Mouse (Mus musculus): ENCODE data around the gene Samd7. TPM values are rescaled to one million over a fixed set of nuclear protein-coding genes. Genes with fewer than 3 reads are reported as not detected.

The Samd7 gene
- polyA plus RNA-seq, 1 experiment from 2014 or later: not detected

GRCm38 (mm10) chr3:30723179-30723578 is 22.9 kb upstream of the Samd7 start:
- Histone ChIP-seq H3K4me1 (replicated peaks) (peaks cover 3% of the 10 kb centered on the region), H3K4me3 (no peak overlapping the region), H3K27me3 (no peaks in the 10 kb centered on the region), H3K4me2 (no peak overlapping the region), H3K27ac (no peak overlapping the region), H3K9ac (no peak overlapping the region), H3K36me3 (no peaks in the 10 kb centered on the region), H3K9me3 (replicated peaks) (no peaks in the 10 kb centered on the region)
- 19% methylated on average over 5 of the region's 5 CpGs for WGBS
- ATAC-seq (replicated peaks; ENCODE audit: insufficient number of reproducible peaks, insufficient read depth, low FRiP score, low read depth): no peak

GRCm38 (mm10) chr3:30724105-30724824 is 21.8 kb upstream of the Samd7 start:
- H3K27ac ChIP-seq: no peak overlapping the region
- ATAC-seq (replicated peaks; ENCODE audit: insufficient number of reproducible peaks, insufficient read depth, low FRiP score, low read depth): no peak
- WGBS: 57% methylated on average over 10 of the region's 10 CpGs
- H3K27me3 ChIP-seq: no peaks in the 10 kb centered on the region
- no peaks in the 10 kb centered on the region for H3K36me3 ChIP-seq
- no peak overlapping the region for H3K4me2 ChIP-seq
- no peak overlapping the region for H3K4me3 ChIP-seq
- H3K4me1 ChIP-seq (replicated peaks): peaks cover 3% of the 10 kb centered on the region
- no peak overlapping the region for H3K9ac ChIP-seq
- H3K9me3 ChIP-seq (replicated peaks): no peaks in the 10 kb centered on the region

- 63% methylated on average over 10 of the region's 10 CpGs for WGBS
- H3K27ac ChIP-seq: no peak overlapping the region
- no peak overlapping the region for H3K4me3 ChIP-seq
- H3K36me3 ChIP-seq: no peaks in the 10 kb centered on the region
- peaks cover 3% of the 10 kb centered on the region for H3K4me1 ChIP-seq (replicated peaks)
- H3K9me3 ChIP-seq (replicated peaks): no peaks in the 10 kb centered on the region
- no peak overlapping the region for H3K4me2 ChIP-seq
- no peak for ATAC-seq (replicated peaks; ENCODE audit: insufficient number of reproducible peaks, insufficient read depth, low FRiP score, low read depth)
- H3K27me3 ChIP-seq: no peaks in the 10 kb centered on the region
- no peak overlapping the region for H3K9ac ChIP-seq
These were observed 21.1 kb upstream of the Samd7 start for GRCm38 (mm10) chr3:30724848-30725465.

GRCm38 (mm10) chr3:30725514-30725913 is 20.6 kb upstream of the Samd7 start:
- Histone ChIP-seq H3K36me3 (no peaks in the 10 kb centered on the region), H3K4me3 (no peak overlapping the region), H3K27ac (no peak overlapping the region), H3K9ac (no peak overlapping the region), H3K9me3 (replicated peaks) (no peaks in the 10 kb centered on the region), H3K4me2 (no peak overlapping the region), H3K4me1 (replicated peaks) (peaks cover 3% of the 10 kb centered on the region), H3K27me3 (no peaks in the 10 kb centered on the region)
- WGBS: 80% methylated on average over 7 of the region's 7 CpGs
- no peak for ATAC-seq (replicated peaks; ENCODE audit: insufficient number of reproducible peaks, insufficient read depth, low FRiP score, low read depth)

GRCm38 (mm10) chr3:30727209-30727608 is 18.9 kb upstream of the Samd7 start:
- peaks cover 3% of the 10 kb centered on the region for H3K4me1 ChIP-seq (replicated peaks)
- H3K4me2 ChIP-seq: no peak overlapping the region
- no peak overlapping the region for H3K4me3 ChIP-seq
- ATAC-seq (replicated peaks; ENCODE audit: insufficient number of reproducible peaks, insufficient read depth, low FRiP score, low read depth): no peak
- H3K27ac ChIP-seq: no peak overlapping the region
- no peak overlapping the region for H3K9ac ChIP-seq
- no peaks in the 10 kb centered on the region for H3K27me3 ChIP-seq
- no peaks in the 10 kb centered on the region for H3K9me3 ChIP-seq (replicated peaks)
- 72% methylated on average over 4 of the region's 4 CpGs for WGBS
- no peaks in the 10 kb centered on the region for H3K36me3 ChIP-seq

GRCm38 (mm10) chr3:30729046-30729445 is 17.0 kb upstream of the Samd7 start:
- no peak overlapping the region for H3K27ac ChIP-seq
- no peak for ATAC-seq (replicated peaks; ENCODE audit: insufficient number of reproducible peaks, insufficient read depth, low FRiP score, low read depth)
- no peak overlapping the region for H3K4me2 ChIP-seq
- no peaks in the 10 kb centered on the region for H3K4me1 ChIP-seq (replicated peaks)
- no peak overlapping the region for H3K4me3 ChIP-seq
- no peaks in the 10 kb centered on the region for H3K36me3 ChIP-seq
- H3K27me3 ChIP-seq: no peaks in the 10 kb centered on the region
- no peak overlapping the region for H3K9ac ChIP-seq
- WGBS: 76% methylated on average over 5 of the region's 5 CpGs
- H3K9me3 ChIP-seq (replicated peaks): no peaks in the 10 kb centered on the region

- no peaks in the 10 kb centered on the region for H3K4me1 ChIP-seq (replicated peaks)
- H3K4me3 ChIP-seq: no peak overlapping the region
- H3K36me3 ChIP-seq: no peaks in the 10 kb centered on the region
- no peak overlapping the region for H3K4me2 ChIP-seq
- no peak for ATAC-seq (replicated peaks; ENCODE audit: insufficient number of reproducible peaks, insufficient read depth, low FRiP score, low read depth)
- no peaks in the 10 kb centered on the region for H3K27me3 ChIP-seq
- WGBS: 75% methylated on average over 9 of the region's 9 CpGs
- H3K9me3 ChIP-seq (replicated peaks): no peaks in the 10 kb centered on the region
- no peak overlapping the region for H3K27ac ChIP-seq
- no peak overlapping the region for H3K9ac ChIP-seq
These were observed 9.3 kb upstream of the Samd7 start for GRCm38 (mm10) chr3:30736809-30737208.

- H3K27me3 ChIP-seq: no peaks in the 10 kb centered on the region
- H3K4me2 ChIP-seq: no peak overlapping the region
- no peak for ATAC-seq (replicated peaks; ENCODE audit: insufficient number of reproducible peaks, insufficient read depth, low FRiP score, low read depth)
- H3K9me3 ChIP-seq (replicated peaks): no peaks in the 10 kb centered on the region
- H3K27ac ChIP-seq: no peak overlapping the region
- H3K9ac ChIP-seq: no peak overlapping the region
- H3K4me1 ChIP-seq (replicated peaks): no peaks in the 10 kb centered on the region
- WGBS: 63% methylated on average over 6 of the region's 6 CpGs
- H3K36me3 ChIP-seq: no peaks in the 10 kb centered on the region
- H3K4me3 ChIP-seq: no peak overlapping the region
These were observed 4.8 kb upstream of the Samd7 start for GRCm38 (mm10) chr3:30741306-30741705.

- Histone ChIP-seq H3K27me3 (no peaks in the 10 kb centered on the region), H3K4me1 (replicated peaks) (no peaks in the 10 kb centered on the region), H3K4me2 (no peak overlapping the region), H3K9ac (no peak overlapping the region), H3K36me3 (no peaks in the 10 kb centered on the region), H3K27ac (no peak overlapping the region), H3K9me3 (replicated peaks) (no peaks in the 10 kb centered on the region), H3K4me3 (no peak overlapping the region)
- WGBS: 85% methylated on average over 7 of the region's 7 CpGs
- no peak for ATAC-seq (replicated peaks; ENCODE audit: insufficient number of reproducible peaks, insufficient read depth, low FRiP score, low read depth)
These were observed 3.2 kb upstream of the Samd7 start for GRCm38 (mm10) chr3:30742891-30743290.

- Histone ChIP-seq H3K4me1 (replicated peaks) (no peaks in the 10 kb centered on the region), H3K36me3 (no peaks in the 10 kb centered on the region), H3K27ac (no peak overlapping the region), H3K27me3 (no peaks in the 10 kb centered on the region), H3K4me3 (no peak overlapping the region), H3K9me3 (replicated peaks) (no peaks in the 10 kb centered on the region), H3K9ac (no peak overlapping the region), H3K4me2 (no peak overlapping the region)
- ATAC-seq (replicated peaks; ENCODE audit: insufficient number of reproducible peaks, insufficient read depth, low FRiP score, low read depth): no peak
- 78% methylated on average over 9 of the region's 9 CpGs for WGBS
These were observed 2.2 kb downstream of the Samd7 start for GRCm38 (mm10) chr3:30748316-30748715.

- H3K27ac ChIP-seq: no peak overlapping the region
- 87% methylated on average over 4 of the region's 4 CpGs for WGBS
These were observed 8.6 kb downstream of the Samd7 start for GRCm38 (mm10) chr3:30754696-30755095.

GRCm38 (mm10) chr3:30764877-30765276 is 18.8 kb downstream of the Samd7 start:
- peaks cover 11% of the 10 kb centered on the region for H3K4me1 ChIP-seq (replicated peaks)
- no peak overlapping the region for H3K4me2 ChIP-seq
- no peaks in the 10 kb centered on the region for H3K27me3 ChIP-seq
- H3K4me3 ChIP-seq: no peak overlapping the region
- WGBS: 80% methylated on average over 4 of the region's 4 CpGs
- H3K9ac ChIP-seq: no peak overlapping the region
- no peaks in the 10 kb centered on the region for H3K36me3 ChIP-seq
- no peak for ATAC-seq (replicated peaks; ENCODE audit: insufficient number of reproducible peaks, insufficient read depth, low FRiP score, low read depth)
- H3K27ac ChIP-seq: no peak overlapping the region
- H3K9me3 ChIP-seq (replicated peaks): no peaks in the 10 kb centered on the region

More at GRCm38 (mm10) chr3:30754696-30755095, 8.6 kb downstream of the Samd7 start:
- H3K9me3 ChIP-seq (replicated peaks): no peaks in the 10 kb centered on the region
- no peaks in the 10 kb centered on the region for H3K27me3 ChIP-seq
- no peak for ATAC-seq (replicated peaks; ENCODE audit: insufficient number of reproducible peaks, insufficient read depth, low FRiP score, low read depth)
- no peak overlapping the region for H3K4me2 ChIP-seq
- no peaks in the 10 kb centered on the region for H3K4me1 ChIP-seq (replicated peaks)
- H3K36me3 ChIP-seq: no peaks in the 10 kb centered on the region
- no peak overlapping the region for H3K4me3 ChIP-seq
- no peak overlapping the region for H3K9ac ChIP-seq

Data from heart, embryonic 15.5 days (tissue).